Mouse (Mus musculus): ENCODE measurements at regions not wholly inside any gene's neighbourhood (a gene's known extent, or its start where the extent isn't known, plus 50 kb on each side); places are given as distances from the start of the nearest gene placed in this dataset.

- H3K27me3 ChIP-seq (ENCODE audit: control insufficient read depth, insufficient read depth, low read length): no peaks in the 10 kb centered on the region
- peaks cover 3% of the 10 kb centered on the region; the same call in 1 of the 2 replicates for H3K4me1 ChIP-seq (ENCODE audit: control insufficient read depth, insufficient read depth, insufficient read length, low read length)
- TF ChIP-seq POLR2A (IDR thresholded peaks at IDR 0.05; ENCODE audit: low read depth, low read length): no peak
- TF ChIP-seq CTCF (IDR thresholded peaks at IDR 0.05; ENCODE audit: extremely low read depth, insufficient read length, insufficient replicate concordance, low read depth, low read length): no peak
- no peaks in the 10 kb centered on the region for H3K36me3 ChIP-seq (ENCODE audit: control insufficient read depth, insufficient read depth, low read length)
- 86% methylated on average over 5 of the region's 5 CpGs for WGBS
- no peak overlapping the region for H3K4me3 ChIP-seq (ENCODE audit: low read depth, low read length)
- H3K27ac ChIP-seq (ENCODE audit: insufficient read depth, low read depth, low read length): no peak overlapping the region
These were observed 54.6 kb upstream of the Ccn6 start for GRCm38 (mm10) chr10:39218151-39218550.

DNA sequence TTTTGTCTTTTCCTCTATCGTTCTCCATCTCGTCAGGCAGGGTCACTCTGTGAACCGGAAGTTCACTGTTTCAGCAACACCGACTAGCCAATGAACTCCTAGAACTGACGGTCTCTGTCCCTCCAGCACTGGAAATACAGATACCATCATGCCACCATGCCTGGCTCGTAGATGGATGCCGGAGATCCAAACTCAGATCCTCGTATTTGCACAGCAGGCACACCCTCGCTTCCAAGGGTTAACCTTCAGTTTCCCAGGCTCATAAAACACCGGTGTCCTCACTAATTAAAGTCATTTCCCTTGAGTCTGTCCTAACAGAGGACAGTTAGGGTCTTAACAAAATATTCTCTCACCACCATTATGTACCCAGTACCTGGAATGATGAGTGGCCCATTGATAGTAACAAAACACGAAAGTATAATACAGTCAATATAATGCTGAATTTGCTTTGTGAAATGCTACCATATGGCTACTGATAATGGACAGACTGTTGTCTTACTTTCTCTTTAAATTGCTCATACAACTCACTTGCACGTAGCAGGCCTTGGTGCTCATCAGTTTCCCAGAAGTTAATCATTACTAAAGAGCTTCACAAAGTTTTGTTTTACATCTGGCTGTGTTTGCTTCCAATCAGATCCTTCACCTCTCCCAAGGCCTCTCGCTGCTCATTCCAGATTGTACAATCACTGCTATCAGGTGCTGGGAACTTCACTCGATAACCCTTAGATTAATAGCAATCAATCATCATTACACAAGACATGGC, 52.7 kb upstream of the Ccn6 start:
- WGBS: 41% methylated on average over 14 of the region's 14 CpGs
- H3K36me3 ChIP-seq (ENCODE audit: control insufficient read depth, insufficient read depth, low read length): no peaks in the 10 kb centered on the region
- no peak overlapping the region for H3K27ac ChIP-seq (ENCODE audit: insufficient read depth, low read depth, low read length)
- peaks cover 3% of the 10 kb centered on the region; the same call in 1 of the 2 replicates for H3K4me1 ChIP-seq (ENCODE audit: control insufficient read depth, insufficient read depth, insufficient read length, low read length)
- no peaks in the 10 kb centered on the region for H3K27me3 ChIP-seq (ENCODE audit: control insufficient read depth, insufficient read depth, low read length)
- no peak for TF ChIP-seq POLR2A (IDR thresholded peaks at IDR 0.05; ENCODE audit: low read depth, low read length)
- H3K4me3 ChIP-seq (ENCODE audit: low read depth, low read length): no peak overlapping the region

DNA sequence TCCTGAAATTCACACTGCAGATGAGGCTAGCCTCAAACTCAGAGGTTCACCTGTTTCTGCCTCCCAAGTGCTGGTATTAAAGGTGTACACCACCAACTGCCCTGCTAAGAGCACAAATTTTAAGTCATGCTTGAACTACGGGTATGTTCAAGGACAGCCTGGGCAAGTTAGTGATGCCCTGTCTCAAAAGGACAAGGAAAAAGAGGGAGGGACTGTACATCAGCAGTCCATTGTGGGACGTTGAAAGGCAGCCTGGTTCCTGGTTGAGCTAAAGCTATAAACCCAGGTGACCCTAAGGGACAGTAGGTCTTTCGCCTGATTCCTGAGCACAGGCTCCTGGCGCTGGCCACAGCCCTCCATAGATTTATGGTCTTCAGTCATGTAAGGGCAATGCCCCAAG, 51.0 kb upstream of the Ccn6 start:
- Histone ChIP-seq H3K36me3 (ENCODE audit: control insufficient read depth, insufficient read depth, low read length) (no peaks in the 10 kb centered on the region), H3K4me3 (ENCODE audit: low read depth, low read length) (no peak overlapping the region), H3K4me1 (ENCODE audit: control insufficient read depth, insufficient read depth, insufficient read length, low read length) (peaks cover 3% of the 10 kb centered on the region; the same call in 1 of the 2 replicates), H3K27me3 (ENCODE audit: control insufficient read depth, insufficient read depth, low read length) (no peaks in the 10 kb centered on the region), H3K27ac (ENCODE audit: insufficient read depth, low read depth, low read length) (no peak overlapping the region)
- TF ChIP-seq CTCF (IDR thresholded peaks at IDR 0.05; ENCODE audit: extremely low read depth, insufficient read length, insufficient replicate concordance, low read depth, low read length): no peak
- no peak for TF ChIP-seq POLR2A (IDR thresholded peaks at IDR 0.05; ENCODE audit: low read depth, low read length)
- 86% methylated on average over 4 of the region's 4 CpGs for WGBS

Data from small intestine, adult 2 months (tissue).